Mouse (Mus musculus): ENCODE measurements around the gene Banp. TPM values are rescaled to one million over a fixed set of nuclear protein-coding genes. Genes with fewer than 3 reads are reported as not detected.

The Banp gene
- total RNA-seq, 2 experiments from 2014 or later: 16.3 to 94.6 TPM

- ATAC-seq (replicated peaks; ENCODE audit: low FRiP score, poor library complexity, severe bottlenecking): no peak
Observed at GRCm38 (mm10) chr8:121924681-121925080, 24.9 kb upstream of the Banp start.

GRCm38 (mm10) chr8:121925624-121926023 is 23.9 kb upstream of the Banp start:
- ATAC-seq (replicated peaks; ENCODE audit: low FRiP score, poor library complexity, severe bottlenecking): peak; percentile 73

- ATAC-seq (replicated peaks; ENCODE audit: low FRiP score, poor library complexity, severe bottlenecking): no peak
Observed at GRCm38 (mm10) chr8:121926266-121926665, 23.3 kb upstream of the Banp start.

- ATAC-seq (replicated peaks; ENCODE audit: low FRiP score, poor library complexity, severe bottlenecking): peak; percentile 63; the same call in 1 of the 2 replicates
Observed at GRCm38 (mm10) chr8:121927316-121927715, 22.2 kb upstream of the Banp start.

- no peak for ATAC-seq (replicated peaks; ENCODE audit: low FRiP score, poor library complexity, severe bottlenecking)
Observed at GRCm38 (mm10) chr8:121930047-121930446, 19.5 kb upstream of the Banp start.

GRCm38 (mm10) chr8:121931571-121931970 is 18.0 kb upstream of the Banp start:
- ATAC-seq (replicated peaks; ENCODE audit: low FRiP score, poor library complexity, severe bottlenecking): no peak

GRCm38 (mm10) chr8:121932026-121932667 is 17.4 kb upstream of the Banp start:
- no peak for ATAC-seq (replicated peaks; ENCODE audit: low FRiP score, poor library complexity, severe bottlenecking)

GRCm38 (mm10) chr8:121932668-121933520 is 16.7 kb upstream of the Banp start:
- ATAC-seq (replicated peaks; ENCODE audit: low FRiP score, poor library complexity, severe bottlenecking): no peak

- ATAC-seq (replicated peaks; ENCODE audit: low FRiP score, poor library complexity, severe bottlenecking): 0 out of 2 replicates have a peak, but pooled peaks have one; percentile 46
Observed at GRCm38 (mm10) chr8:121934506-121934905, 15.0 kb upstream of the Banp start.

- ATAC-seq (replicated peaks; ENCODE audit: low FRiP score, poor library complexity, severe bottlenecking): no peak
Observed at GRCm38 (mm10) chr8:121934923-121935322, 14.6 kb upstream of the Banp start.

GRCm38 (mm10) chr8:121935341-121936294 is 13.9 kb upstream of the Banp start:
- no peak for ATAC-seq (replicated peaks; ENCODE audit: low FRiP score, poor library complexity, severe bottlenecking)

- no peak for ATAC-seq (replicated peaks; ENCODE audit: low FRiP score, poor library complexity, severe bottlenecking)
Observed at GRCm38 (mm10) chr8:121936391-121936790, 13.2 kb upstream of the Banp start.

- ATAC-seq (replicated peaks; ENCODE audit: low FRiP score, poor library complexity, severe bottlenecking): no peak
Observed at GRCm38 (mm10) chr8:121938732-121939131, 10.8 kb upstream of the Banp start.

GRCm38 (mm10) chr8:121943057-121943540 is 6.5 kb upstream of the Banp start:
- no peak for ATAC-seq (replicated peaks; ENCODE audit: low FRiP score, poor library complexity, severe bottlenecking)

- ATAC-seq (replicated peaks; ENCODE audit: low FRiP score, poor library complexity, severe bottlenecking): no peak
Observed at GRCm38 (mm10) chr8:121943716-121944115, 5.8 kb upstream of the Banp start.

- no peak for ATAC-seq (replicated peaks; ENCODE audit: low FRiP score, poor library complexity, severe bottlenecking)
Observed at GRCm38 (mm10) chr8:121944831-121945230, 4.7 kb upstream of the Banp start, which contains the start of gene Car5a. TSS of gene Car5a (minus strand) at chr8:121944904.

GRCm38 (mm10) chr8:121946351-121946750 is 3.2 kb upstream of the Banp start:
- no peak for ATAC-seq (replicated peaks; ENCODE audit: low FRiP score, poor library complexity, severe bottlenecking)

- ATAC-seq (replicated peaks; ENCODE audit: low FRiP score, poor library complexity, severe bottlenecking): no peak
Observed at GRCm38 (mm10) chr8:121947047-121947752, 2.4 kb upstream of the Banp start.

- ATAC-seq (replicated peaks; ENCODE audit: low FRiP score, poor library complexity, severe bottlenecking): peak; percentile 66
Observed at GRCm38 (mm10) chr8:121947753-121948141, 1.8 kb upstream of the Banp start.
